Mouse (Mus musculus) lung, postnatal 0 days (tissue): ENCODE data around the gene Trp53rkb.

Experiments
- CTCF ChIP-seq: IDR thresholded peaks from 2 replicates; pipeline ENCODE4 v1.5.1; 2016; ENCODE audit warnings: antibody characterized with exemption, mild to moderate bottlenecking
- EP300 ChIP-seq: IDR thresholded peaks from 2 replicates; pipeline ENCODE4 v1.6.1; 2016; ENCODE audit warnings: antibody characterized with exemption, mild to moderate bottlenecking, control low read depth

DNA sequence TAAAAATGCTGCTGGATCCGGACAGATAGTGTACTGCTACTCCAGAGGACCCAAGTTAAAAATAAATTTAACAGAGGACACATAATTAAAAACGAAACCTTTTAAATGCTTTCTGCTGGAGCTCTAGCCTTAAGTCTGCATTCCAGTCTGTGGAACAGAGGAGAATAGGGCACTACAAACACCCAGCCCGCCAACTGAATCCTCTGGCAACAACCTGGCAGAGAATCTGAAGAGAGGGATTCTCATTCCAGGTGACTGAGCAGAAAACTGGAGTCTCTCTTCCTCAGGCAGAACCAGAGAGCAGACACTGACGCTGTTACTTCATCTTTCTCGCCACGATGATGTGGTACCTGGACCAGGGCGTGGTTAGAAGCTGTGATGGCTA, 8.1 kb downstream of the Trp53rkb start:
- TF ChIP-seq CTCF (no peak), EP300 (no peak)
